Mouse (Mus musculus): ENCODE measurements around the gene Sec14l1.

DNA sequence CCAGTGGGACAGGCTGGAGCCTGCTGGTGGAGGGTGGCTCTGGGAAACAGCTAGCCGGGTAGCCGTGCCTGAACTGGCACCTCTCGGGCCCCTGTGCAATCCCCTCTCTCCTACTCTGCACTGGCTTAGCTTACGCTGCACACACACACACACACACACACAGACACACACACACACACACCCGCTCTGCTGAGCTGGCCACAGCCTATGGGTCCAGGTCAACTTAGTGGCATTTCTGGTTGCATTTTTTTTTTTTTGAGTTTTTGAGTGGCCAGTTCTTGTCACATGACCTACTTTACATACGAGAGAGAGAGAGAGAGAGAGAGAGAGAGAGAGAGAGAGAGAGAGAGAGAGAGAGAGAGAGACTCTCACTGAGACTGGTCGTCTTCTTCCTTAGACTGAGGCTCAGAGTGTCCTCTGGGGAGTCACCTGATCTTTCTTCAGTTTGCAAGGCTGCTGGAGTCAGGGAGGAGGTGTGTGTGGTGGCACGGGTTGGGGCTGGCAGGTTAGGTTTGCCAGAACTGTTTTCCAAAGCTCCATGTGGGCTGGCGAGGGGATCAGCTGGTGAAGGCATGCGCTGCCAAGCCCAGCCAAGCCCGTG is 3.9 kb downstream of the Sec14l1 start:
- TF ChIP-seq CTCF (IDR thresholded peaks at IDR 0.05; ENCODE audit: extremely low read depth, insufficient read depth, insufficient read length, insufficient replicate concordance) (no peak), POLR2A (IDR thresholded peaks at IDR 0.05; ENCODE audit: low read depth, low read length) (no peak)

All from spleen, adult 2 months (tissue).